15 mouse cellular contexts compared by ENCODE assay signal in the genomic region with DNA sequence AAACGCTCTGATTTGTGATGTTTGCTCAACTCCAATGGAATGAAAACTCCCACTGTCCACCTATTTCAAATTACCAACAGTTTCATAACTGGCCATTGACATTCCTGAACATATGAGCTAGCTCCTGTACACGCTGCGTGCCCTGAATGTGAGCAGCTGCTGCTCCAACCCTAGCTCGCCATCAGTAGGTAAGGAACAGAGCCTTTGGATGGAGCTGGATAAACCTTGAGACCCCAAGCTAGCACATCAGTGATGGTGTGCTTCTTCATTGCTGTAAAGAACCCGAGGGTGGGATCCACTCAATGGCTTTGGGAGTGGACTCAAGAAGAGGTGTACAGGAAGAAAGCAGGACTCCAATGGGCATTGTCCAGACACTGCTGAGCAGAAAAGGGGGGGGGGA.
"Had no signal": no experiment of that assay in that cellular context is flagged by ENCODE, and none has a peak within 500 bp of the region (broad histone marks: within the 10 kb centered on the region; RNA-seq: fewer than 3 reads in every experiment).

No protein-coding gene starts in this region.

- DNase-seq: retina, postnatal 1 day; right cerebral cortex, adult 18-20 months; right cerebral cortex, postnatal 14 days; right cerebral cortex, postnatal 25 days; right cerebral cortex, postnatal 4 days; spleen, adult 18-20 months; thymus, adult 18-20 months; thymus, adult 2 months; thymus, postnatal 14 days; thymus, postnatal 25 days; thymus, postnatal 36 days; thymus, postnatal 4 days had no signal

- H3K27me3 ChIP-seq: neural tube, embryonic 15.5 days; stomach, embryonic 15.5 days had no signal

- H3K36me3 ChIP-seq: neural tube, embryonic 15.5 days; stomach, embryonic 15.5 days had no signal

- H3K9me3 ChIP-seq: neural tube, embryonic 15.5 days; stomach, embryonic 15.5 days had no signal

- H3K4me3 ChIP-seq: neural tube, embryonic 15.5 days; stomach, embryonic 15.5 days had no signal

- H3K27ac ChIP-seq: neural tube, embryonic 15.5 days; stomach, embryonic 15.5 days; stomach, postnatal 0 days had no signal

- H3K4me1 ChIP-seq: neural tube, embryonic 15.5 days; stomach, embryonic 15.5 days had no signal
